Mouse (Mus musculus) kidney, adult 8-10 months (tissue): ENCODE measurements at regions not wholly inside any gene's neighbourhood (a gene's known extent, or its start where the extent isn't known, plus 50 kb on each side); places are given as distances from the start of the nearest gene placed in this dataset.
"Not testable (repeated sequence)": the region's sequence is repeated elsewhere in the genome, so short reads cannot be mapped to it uniquely, and the experiment has no call there.

ENCODE experiments used
- DNase-seq, 2 experiments: peaks; one replicate each; pipeline ENCODE4 v3.0.0; 2022

DNA sequence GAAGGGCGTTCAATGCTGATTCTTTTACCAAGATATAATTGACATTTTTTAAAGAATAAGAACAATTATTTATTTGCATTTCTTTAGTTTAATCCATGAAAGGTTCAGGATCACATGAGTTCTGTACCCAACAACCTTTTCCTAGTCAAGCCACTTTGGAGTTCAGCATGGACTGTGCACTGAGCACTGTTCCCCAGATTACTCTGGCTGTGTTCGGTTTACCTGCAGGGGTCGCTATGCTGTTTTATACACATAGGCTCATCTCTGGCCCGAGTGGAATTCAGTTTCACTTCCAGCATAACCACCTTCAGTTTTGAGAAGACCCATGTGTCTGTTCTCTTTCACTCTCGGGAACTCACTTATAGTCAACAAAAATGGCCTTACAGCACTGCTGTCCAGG is 93.5 kb upstream of the Smarcad1 start:
- not testable (repeated sequence) for DNase-seq

DNA sequence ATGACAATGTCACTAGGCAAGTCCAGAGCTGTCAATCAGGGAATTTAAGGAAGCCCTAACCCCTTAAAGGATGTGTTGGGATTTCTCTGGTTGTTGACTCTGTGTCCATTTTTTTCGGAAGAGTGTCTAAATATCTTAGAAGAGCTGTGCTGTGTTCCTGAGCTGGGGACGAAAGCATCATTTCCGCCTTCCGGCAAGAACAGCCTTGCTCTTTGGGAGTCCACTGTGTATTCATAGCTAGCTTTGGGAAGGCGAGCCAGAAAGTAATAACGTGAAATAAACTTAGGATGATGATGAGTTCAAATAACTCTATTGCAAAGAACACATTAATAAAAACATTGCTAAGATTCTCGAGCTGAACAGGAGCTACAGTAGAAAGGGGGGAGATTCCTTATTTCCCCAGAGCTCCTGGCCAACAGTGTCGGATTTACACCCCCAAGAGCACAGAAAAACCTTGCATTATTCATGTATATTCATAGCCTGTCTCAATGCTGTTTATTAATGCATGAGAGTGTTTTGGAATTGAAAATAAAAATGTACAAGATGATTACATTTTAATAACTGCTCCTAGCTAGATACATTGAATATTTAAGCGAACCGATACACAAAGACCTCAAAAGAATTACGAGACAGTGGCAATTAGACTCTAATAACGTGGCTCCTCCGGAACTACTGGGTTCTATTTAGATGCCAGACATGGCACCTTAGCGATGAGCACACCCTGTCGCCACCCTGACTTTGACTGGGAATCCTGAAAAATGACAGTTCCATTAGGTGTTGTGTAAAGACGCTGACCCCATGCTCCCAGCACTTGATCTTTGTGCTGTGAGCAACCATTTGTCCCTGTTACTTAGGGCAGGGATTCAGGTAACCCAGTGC is 80.5 kb upstream of the Smarcad1 start:
- DNase-seq = no peak

- no peak for DNase-seq
Measured at GRCm38 (mm10) chr6:64962612-64963011, 79.8 kb upstream of the Smarcad1 start.

- DNase-seq = no peak
Measured at GRCm38 (mm10) chr6:64964664-64965063, 77.7 kb upstream of the Smarcad1 start.

DNA sequence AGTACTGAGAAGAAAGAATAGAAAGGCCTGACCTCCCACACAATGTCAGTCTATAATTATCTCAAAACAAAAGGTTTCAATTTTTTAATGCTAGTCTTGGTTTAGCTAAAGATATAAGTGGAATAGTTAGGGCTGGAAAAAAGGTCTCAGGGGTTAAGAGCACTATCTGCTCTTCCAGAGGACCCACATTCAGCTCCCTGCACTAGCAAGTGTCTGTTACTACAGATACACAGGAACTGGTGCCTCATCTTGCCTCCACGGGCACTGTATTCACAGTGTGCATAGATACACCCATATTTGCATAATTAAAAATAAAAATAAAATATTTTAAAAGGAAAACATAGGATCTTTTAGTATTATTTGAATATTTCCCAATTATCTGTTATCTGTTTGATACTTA is 77.2 kb upstream of the Smarcad1 start:
- DNase-seq = no peak

DNA sequence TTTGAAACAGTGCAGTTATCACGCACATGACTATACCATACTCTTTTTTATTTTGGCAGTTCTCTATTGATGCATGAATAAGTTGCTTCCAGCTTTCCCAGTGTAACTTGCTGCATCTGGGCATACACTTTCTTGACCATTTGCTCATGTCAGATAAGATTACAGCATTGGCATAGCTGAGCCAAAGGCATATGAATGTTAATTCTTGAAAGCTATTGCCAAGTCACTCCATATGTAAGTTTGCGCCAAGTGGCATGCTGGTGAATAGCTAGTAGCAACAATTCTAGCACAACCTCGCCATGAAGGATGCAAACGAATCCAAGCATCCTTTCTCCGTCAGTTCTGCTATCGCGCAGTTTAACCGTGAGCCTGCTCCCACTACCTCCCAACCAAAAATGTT is 72.2 kb upstream of the Smarcad1 start:
- no peak for DNase-seq

DNA sequence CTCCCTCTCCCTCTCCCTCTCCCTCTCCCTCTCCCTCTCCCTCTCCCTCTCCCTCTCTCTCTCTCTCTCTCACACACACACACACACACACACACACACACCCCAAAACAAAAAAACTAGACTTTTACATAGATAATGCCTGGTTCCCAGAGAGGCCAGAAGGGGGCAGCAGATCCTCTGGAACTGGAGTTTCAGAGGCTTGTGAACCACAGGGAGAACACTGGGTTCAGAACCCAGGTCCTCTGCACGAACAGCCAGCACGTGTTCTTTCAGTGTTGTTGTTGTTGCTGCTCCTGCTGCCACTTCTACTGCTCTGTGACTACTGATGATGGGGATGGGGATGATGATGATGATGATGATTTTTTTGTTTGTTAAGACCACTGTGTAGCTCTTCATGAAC is 68.4 kb upstream of the Smarcad1 start:
- peak in 1 of 2 experiments; percentile 35 for DNase-seq

GRCm38 (mm10) chr6:64974453-64974852 is 67.9 kb upstream of the Smarcad1 start:
- DNase-seq = not testable (repeated sequence)

DNA sequence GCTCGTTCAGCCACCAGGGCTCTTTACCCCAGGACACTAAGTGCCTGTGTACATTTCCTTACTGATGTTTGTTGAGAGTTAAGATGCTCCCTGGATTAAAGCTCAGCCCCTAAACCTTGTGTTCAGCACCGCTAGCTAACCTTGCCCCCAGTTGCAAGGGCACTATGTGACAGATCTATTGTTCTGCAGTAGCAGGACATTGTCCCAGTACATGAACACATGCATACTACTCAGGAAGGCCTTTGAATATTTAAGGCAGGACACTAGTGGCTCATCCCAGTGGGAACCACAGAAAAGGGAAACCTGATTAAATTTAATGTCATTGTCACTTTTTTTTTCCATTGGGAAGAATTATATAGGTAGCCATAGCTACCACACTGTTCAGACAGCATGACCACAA is 60.3 kb upstream of the Smarcad1 start:
- no peak for DNase-seq
